Mouse (Mus musculus): ENCODE results near the gene Cmip. TPM values are rescaled to one million over a fixed set of nuclear protein-coding genes. Genes with fewer than 3 reads are reported as not detected.

The Cmip gene
- total RNA-seq, 2 experiments from 2014 or later, result 11.8 to 30.7 TPM

GRCm38 (mm10) chr8:117318911-117319826 is 62.3 kb downstream of the Cmip start:
- ATAC-seq (replicated peaks; ENCODE audit: poor library complexity, severe bottlenecking), result 0 out of 2 replicates have a peak, but pooled peaks have one; percentile 14

DNA sequence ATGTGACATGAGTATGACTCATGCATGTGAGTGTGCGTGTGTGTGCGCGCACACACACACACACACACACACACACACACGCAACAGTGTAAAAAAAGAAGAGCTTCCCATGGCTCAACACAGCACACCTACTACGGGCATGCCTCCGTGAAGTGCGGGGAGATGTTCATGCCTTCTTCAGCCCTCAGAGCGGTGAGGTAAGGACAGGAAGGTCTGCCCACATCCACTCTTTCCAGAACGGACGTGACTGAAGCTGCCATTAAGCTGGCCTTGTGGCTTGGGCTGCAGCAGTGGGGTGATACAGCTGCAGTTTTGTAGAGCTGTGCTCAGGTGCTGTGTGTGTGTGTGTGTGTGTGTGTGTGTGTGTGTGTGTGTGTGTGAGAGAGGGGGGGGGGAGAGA is 63.8 kb downstream of the Cmip start:
- peak; percentile 31 for ATAC-seq (replicated peaks; ENCODE audit: poor library complexity, severe bottlenecking)

DNA sequence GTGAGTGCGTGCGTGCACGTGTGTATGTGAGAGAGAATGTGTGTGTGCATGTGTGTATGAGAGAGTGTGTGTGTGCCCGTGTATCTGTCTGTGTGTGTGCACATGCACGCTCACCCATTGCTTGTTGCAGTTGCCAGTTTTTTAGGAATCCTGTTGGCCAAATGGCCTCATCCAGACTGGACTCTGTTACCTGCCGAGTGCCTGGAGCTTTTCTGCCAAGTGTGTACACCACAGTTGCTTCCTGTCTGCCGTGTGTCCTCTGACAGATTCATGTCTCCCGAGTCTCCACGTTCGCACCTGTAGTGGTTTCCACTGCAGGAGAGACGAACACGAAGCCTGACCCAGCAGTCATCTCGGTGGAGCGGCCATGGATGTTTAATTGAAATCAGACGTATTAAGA is 64.4 kb downstream of the Cmip start:
- no peak for ATAC-seq (replicated peaks; ENCODE audit: poor library complexity, severe bottlenecking)

GRCm38 (mm10) chr8:117322021-117322420 is 65.2 kb downstream of the Cmip start:
- ATAC-seq (replicated peaks; ENCODE audit: poor library complexity, severe bottlenecking), result peak; percentile 43

DNA sequence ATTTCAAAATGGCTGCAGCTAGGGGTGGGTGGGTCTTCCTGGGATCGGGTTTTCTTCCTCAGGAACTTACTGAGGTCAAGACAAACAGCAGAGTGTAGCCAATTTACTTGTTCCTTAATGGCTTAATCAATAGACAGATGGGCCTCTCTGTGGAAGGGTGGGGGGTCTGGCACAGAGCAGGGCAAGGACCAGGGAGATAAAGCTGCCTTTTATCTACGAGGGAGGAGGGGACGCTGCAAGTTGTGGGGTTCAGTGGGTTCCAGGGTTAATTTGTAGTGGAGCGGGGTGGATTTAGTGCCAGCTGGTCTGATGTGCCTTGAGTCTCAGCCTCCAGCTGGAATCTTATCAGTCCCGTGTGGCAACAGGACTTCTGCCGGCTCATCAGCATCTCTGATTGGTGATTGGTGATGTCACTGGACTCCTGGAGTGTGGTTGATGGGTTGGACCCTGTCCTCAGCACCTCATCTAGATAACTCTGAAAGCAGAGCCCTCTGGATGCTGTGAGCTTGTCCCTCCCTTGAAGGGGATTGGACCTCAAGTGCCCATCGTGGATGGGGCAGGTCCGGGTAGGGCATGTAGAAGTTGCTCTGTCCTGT is 65.9 kb downstream of the Cmip start:
- ATAC-seq (replicated peaks; ENCODE audit: poor library complexity, severe bottlenecking), result no peak

DNA sequence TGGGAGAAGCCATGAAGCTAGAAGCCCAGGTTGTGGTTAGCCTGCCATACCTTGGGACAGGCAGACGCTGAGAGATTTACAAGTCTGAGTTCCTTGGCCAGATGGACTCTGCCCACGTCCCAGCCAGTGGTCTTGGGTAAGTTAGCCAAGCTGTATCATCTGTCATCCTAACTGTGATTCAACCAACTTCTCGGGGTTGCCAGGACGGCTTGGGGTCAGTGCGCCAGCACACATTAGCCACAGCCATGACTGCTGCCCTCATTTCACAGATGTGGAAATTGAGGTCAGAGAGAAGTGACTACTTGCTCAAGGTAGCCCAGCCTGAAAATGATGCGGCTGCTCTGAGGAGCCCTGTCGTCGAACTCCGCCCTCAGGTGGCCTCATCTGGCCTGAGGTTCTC is 68.0 kb downstream of the Cmip start:
- ATAC-seq (replicated peaks; ENCODE audit: poor library complexity, severe bottlenecking), result peak; percentile 13; the same call in 1 of the 2 replicates

DNA sequence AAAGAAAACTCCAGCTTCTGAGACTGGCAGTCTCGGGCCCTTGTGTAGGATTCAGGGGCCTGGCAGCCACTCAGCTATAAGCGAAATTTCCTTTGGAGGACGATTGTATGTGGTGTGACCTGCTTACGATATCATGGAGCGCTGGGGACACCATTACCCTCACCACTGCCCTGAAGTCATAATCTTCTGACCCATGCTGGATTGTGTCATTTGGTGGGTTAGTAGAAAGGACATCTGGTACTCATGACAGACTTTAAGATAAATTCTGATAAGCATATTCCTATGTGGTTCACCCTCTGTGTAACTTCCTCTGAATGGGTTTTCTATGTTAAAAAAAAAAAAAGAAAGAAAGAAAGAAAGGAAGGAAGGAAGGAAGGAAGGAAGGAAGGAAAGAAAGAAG is 69.9 kb downstream of the Cmip start:
- ATAC-seq (replicated peaks; ENCODE audit: poor library complexity, severe bottlenecking), result peak; percentile 34

DNA sequence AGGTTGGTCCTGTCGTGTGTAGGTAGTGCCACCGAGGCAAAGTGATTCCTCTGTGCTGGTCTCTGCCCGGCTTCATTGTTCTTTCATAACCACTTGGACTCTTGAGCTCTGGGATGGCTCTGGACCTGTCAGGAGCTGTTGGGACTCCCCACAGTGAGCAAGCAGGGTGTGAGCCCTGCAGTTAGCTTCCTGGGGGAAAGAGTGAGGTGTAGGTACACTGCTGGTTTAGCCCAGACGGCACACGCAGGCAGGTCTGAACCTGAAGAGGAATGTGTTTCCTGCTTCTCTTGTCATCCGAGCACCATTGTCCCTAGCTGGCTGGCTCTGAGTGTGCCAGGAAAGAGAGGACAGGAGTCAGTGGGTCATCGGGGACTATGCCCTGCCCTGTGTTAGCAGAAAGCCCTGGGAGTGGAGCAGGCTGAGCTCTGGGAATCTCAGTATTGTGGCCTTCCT is 70.5 kb downstream of the Cmip start:
- no peak for ATAC-seq (replicated peaks; ENCODE audit: poor library complexity, severe bottlenecking)

DNA sequence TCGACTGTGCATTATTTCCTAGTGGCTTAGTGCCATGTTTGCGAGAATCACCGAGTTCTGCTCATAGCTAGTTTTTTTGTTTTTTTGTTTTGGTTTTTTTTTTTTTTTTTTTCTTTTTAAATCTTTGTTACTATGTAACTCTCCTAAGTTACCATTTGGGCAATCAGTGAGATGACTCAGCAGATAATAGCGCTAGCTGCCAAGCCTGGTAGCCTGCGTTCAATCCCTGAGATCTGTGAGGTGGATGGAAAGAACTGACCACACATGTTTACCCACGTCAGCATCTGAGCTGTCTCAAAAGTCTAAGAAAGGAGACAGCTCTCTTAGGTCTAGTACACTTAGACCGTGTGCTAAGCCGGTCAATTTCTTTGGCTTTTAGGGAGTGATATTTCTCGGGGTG is 71.9 kb downstream of the Cmip start:
- ATAC-seq (replicated peaks; ENCODE audit: poor library complexity, severe bottlenecking), result peak; percentile 51; the same call in 1 of the 2 replicates

GRCm38 (mm10) chr8:117329167-117329566 is 72.3 kb downstream of the Cmip start:
- no peak for ATAC-seq (replicated peaks; ENCODE audit: poor library complexity, severe bottlenecking)

- ATAC-seq (replicated peaks; ENCODE audit: poor library complexity, severe bottlenecking), result no peak
These were observed 73.0 kb downstream of the Cmip start for GRCm38 (mm10) chr8:117329903-117330302.

DNA sequence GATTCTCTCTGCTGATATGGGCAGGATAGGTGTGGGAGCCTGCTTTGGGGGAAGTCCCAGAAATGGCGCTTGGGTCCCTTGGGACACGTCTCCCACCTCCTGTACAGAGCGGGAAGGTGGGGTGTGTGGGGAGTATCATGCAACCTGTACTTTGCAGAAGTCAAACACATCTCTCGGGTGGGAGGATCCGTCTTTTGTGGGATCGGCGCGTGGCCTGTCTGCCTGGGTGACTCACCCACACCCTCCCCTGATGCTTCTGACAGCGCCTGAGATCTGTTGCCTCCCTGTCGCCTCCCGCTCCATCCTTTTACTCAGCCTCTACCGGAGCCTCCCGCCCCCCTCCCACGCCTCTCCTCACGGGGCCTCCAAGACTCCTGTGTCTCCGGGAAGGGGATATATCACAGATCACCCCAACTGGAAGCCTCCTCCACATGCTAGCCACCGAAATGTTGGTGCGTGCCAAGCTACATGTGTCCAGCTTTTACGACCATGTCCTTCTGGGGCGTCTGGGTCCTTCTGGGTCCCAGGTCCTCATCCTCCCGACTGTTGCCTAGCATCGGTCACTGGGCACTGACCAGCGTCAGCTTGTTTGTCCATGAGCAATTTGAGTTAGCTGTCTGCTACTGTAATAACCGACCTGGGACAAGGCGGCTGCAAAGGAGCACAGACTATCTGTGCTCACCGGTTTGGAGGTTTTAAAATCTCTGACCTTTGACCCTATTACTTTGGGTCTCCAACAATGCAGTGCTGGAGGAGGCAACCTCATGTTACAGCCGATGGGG is 75.6 kb downstream of the Cmip start:
- ATAC-seq (replicated peaks; ENCODE audit: poor library complexity, severe bottlenecking), result peak; percentile 20

DNA sequence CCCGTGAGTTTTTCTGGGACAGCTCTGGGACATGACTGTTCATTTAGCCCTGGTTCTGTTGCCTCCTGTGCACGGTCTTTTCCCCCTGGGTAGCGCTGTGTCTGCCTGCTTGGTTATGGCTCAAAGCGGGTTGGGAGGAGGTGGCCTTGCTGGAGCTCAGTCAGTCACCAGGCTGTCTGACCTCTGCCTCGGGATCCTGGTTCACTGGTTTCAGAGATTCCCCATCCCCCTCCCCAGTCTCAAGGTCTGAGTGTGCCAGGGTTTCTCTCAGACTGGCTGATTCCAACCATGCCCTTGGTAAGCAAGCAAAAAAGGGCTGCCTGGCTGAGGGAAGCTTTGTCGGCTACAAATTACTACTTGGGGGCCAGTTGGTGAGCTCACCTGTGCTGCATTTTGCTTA is 76.8 kb downstream of the Cmip start:
- no peak for ATAC-seq (replicated peaks; ENCODE audit: poor library complexity, severe bottlenecking)

DNA sequence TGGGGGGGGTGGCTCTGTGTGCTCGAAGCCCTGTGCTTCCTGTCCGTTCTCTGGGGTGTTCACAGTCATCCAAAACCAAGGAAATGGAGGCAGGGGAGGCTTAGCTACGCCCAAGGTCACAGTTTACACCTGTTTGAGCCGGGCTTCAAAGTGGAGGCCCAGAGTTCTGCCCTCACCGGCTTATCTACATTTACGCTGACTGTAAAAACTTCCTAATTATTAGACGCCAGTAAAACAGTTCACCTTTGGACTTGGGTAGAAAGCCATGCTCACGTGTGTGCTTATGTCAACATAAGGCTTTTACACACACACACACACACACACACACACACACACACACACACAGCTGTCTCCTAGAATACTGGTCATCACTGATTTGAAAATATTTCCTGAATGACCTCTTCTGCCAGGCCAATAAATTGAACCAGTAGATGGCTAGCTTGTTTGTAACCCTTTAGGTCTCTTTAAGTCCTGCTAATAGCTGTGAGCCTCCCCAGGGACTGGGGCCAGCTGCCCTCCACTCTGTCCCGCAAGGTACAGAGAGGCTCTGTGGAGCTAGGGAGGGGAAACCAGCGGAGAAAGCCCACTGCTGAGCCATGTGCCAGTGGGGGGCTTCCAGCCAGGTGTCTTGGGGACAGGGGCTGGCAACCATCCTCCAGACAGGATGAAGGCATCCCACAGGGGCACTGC is 77.3 kb downstream of the Cmip start:
- no peak for ATAC-seq (replicated peaks; ENCODE audit: poor library complexity, severe bottlenecking)

GRCm38 (mm10) chr8:117334748-117335393 is 78.0 kb downstream of the Cmip start:
- ATAC-seq (replicated peaks; ENCODE audit: poor library complexity, severe bottlenecking), result no peak

DNA sequence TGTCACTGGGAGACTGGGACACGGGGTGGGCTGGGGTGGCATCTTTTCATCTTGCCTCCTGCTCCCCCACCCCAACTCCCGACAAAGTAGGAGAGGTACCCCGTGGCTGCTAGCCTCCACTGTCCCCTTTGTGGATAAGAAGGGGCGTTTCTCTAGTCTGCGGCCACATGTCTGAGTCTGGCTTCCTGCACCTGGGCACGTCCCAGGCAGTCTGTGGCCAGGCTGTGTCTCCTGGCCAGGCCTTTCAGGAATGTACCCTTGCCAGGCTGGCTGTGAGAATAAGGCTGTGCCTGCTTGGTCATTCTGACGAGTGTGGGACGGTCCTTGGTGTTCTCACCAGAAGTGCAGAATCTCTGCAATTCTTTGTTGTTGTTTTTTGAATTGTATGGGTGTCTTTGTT is 78.6 kb downstream of the Cmip start:
- ATAC-seq (replicated peaks; ENCODE audit: poor library complexity, severe bottlenecking), result no peak

GRCm38 (mm10) chr8:117337188-117337587 is 80.3 kb downstream of the Cmip start:
- ATAC-seq (replicated peaks; ENCODE audit: poor library complexity, severe bottlenecking), result no peak

GRCm38 (mm10) chr8:117338678-117339077 is 81.8 kb downstream of the Cmip start:
- no peak for ATAC-seq (replicated peaks; ENCODE audit: poor library complexity, severe bottlenecking)

- ATAC-seq (replicated peaks; ENCODE audit: poor library complexity, severe bottlenecking), result no peak
These were observed 82.6 kb downstream of the Cmip start for GRCm38 (mm10) chr8:117339296-117339957.

All from granulocyte monocyte progenitor cell, adult 5-6 weeks (primary cell).